Mouse (Mus musculus) G1E (cell line): Measurements from ENCODE around the gene Sectm1b.
"Not testable (repeated sequence)": the region's sequence is repeated elsewhere in the genome, so short reads cannot be mapped to it uniquely, and the experiment has no call there.

Experiments used
- CTCF ChIP-seq: IDR thresholded peaks from 2 replicates; pipeline ENCODE4 v1.5.1; 2012; ENCODE audit warnings: low read depth, low read length, inconsistent platforms, mixed read lengths
- GATA1 ChIP-seq: IDR thresholded peaks from 2 replicates; pipeline ENCODE4 v1.6.1; 2012; ENCODE audit warnings: borderline replicate concordance, low read length, inconsistent platforms, mixed read lengths
- GATA2 ChIP-seq: IDR thresholded peaks from 2 replicates; pipeline ENCODE4 v1.6.1; 2012; ENCODE audit warnings: low read depth, low read length, inconsistent platforms, borderline replicate concordance
- POLR2AphosphoS5 ChIP-seq: IDR thresholded peaks from 2 replicates; pipeline ENCODE4 v1.6.1; 2012; ENCODE audit warnings: low read depth, low read length, inconsistent platforms; ENCODE audit not compliant: insufficient replicate concordance
- TAL1 ChIP-seq: conservative IDR thresholded peaks from 2 replicates; pipeline ENCODE4 v1.6.1; 2012; ENCODE audit warnings: low read depth, low read length, inconsistent platforms, mixed read lengths

- TF ChIP-seq CTCF, TAL1, GATA1, POLR2AphosphoS5, GATA2: not testable (repeated sequence)
Measured at GRCm38 (mm10) chr11:121060401-121061067, 2.8 kb downstream of the Sectm1b start.
